Mouse (Mus musculus) forebrain, embryonic 16.5 days (tissue): Measurements from ENCODE around the gene Serpinf1. TPM values are rescaled to one million over a fixed set of nuclear protein-coding genes. Genes with fewer than 3 reads are reported as not detected.

ENCODE experiments used
- ATAC-seq: fragments of 200-750 bp; cut with Nextera tagmentation; 2 replicates; pipeline ENCODE4 v1.8.0; 2017; ENCODE audit warnings: mild to moderate bottlenecking, moderate library complexity
- H3K27ac ChIP-seq: fragments of 300-500 bp; sonication (generic); 2 replicates; pipeline ENCODE4 v1.5.1; 2014; ENCODE audit warnings: low read length, control low read depth
- H3K27me3 ChIP-seq: fragments of 300-500 bp; sonication (generic); replicated peaks from 2 replicates; pipeline ENCODE4 v1.6.1; 2014; ENCODE audit warnings: low read length; ENCODE audit not compliant: control insufficient read depth, insufficient read depth
- H3K36me3 ChIP-seq: fragments of 300-500 bp; sonication (generic); 2 replicates; pipeline ENCODE4 v1.6.1; 2014; ENCODE audit not compliant: control insufficient read depth, insufficient read depth
- H3K4me1 ChIP-seq: fragments of 300-500 bp; sonication (generic); replicated peaks from 2 replicates; pipeline ENCODE4 v1.6.1; 2014; ENCODE audit warnings: low read length; ENCODE audit not compliant: control insufficient read depth, insufficient read depth
- H3K4me2 ChIP-seq: fragments of 300-500 bp; sonication (generic); 2 replicates; pipeline ENCODE4 v1.6.1; 2014; ENCODE audit warnings: mild to moderate bottlenecking, low read length, control low read depth
- H3K4me3 ChIP-seq: fragments of 300-500 bp; sonication (generic); replicated peaks from 2 replicates; pipeline ENCODE4 v1.5.1; 2014; ENCODE audit warnings: mild to moderate bottlenecking, low read length, control low read depth
- H3K9ac ChIP-seq: fragments of 300-500 bp; sonication (generic); replicated peaks from 2 replicates; pipeline ENCODE4 v1.6.1; 2014; ENCODE audit warnings: low read depth, low read length, control low read depth
- H3K9me3 ChIP-seq: fragments of 300-500 bp; sonication (generic); 2 replicates; pipeline ENCODE4 v1.6.1; 2016; ENCODE audit warnings: low read length; ENCODE audit not compliant: control insufficient read depth
- WGBS: fragments of 180-500 bp; shearing (Covaris S2); extraction: QIAGEN DNeasy Blood & Tissue Kit; methylation state at CpG from one replicate; pipeline ENCODE4 v1.1.7; 2014; 5-methylcytosine and 5-hydroxymethylcytosine counted together
- polyA plus RNA-seq: library from polyadenylated mRNA; unstranded; fragments of >200 nt; fragmentation: Nextera tagmentation; extraction: Ambion mirVana; gene quantifications from 2 replicates; pipeline ENCODE4 v1.2.1, GENCODE M21; 2015

Serpinf1 gene
- polyA plus RNA-seq, 1 experiment from 2014 or later: 24.3 TPM

DNA sequence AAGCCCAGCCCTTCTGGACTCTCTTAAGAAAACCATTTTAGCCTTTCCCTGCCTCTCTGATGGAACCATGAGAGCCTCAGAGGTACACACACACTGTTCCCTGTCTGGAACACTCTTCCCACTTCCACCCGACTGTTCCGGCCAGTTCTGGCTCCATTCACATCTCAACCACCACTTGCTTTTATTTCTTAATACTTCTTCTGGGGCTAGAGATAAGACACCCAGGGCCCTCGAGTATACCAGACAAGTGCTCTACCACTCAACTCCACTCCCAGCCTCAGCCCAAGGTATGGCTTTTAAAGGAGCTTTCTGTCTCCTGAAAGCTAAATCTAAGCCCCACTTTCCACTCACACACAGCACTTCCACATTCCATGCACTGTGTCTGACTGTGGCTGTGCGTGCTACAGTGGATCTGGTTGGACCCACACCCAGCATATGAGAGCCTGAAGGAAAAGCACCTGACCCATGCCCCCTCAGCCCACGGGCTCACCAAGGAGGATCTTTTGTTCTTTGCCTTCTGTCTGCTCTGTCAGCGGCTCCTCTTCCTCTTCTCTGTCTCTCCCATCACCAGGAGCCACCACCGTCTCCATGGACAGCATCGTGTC, 27.9 kb upstream of the Serpinf1 start:
- Histone ChIP-seq H3K9ac (no peak overlapping the region), H3K4me2 (no peak overlapping the region), H3K27me3 (no peaks in the 10 kb centered on the region), H3K4me3 (no peak overlapping the region), H3K9me3 (no peaks in the 10 kb centered on the region), H3K4me1 (peaks cover 22% of the 10 kb centered on the region), H3K36me3 (peaks cover 11% of the 10 kb centered on the region), H3K27ac (no peak overlapping the region)
- 91% methylated on average over 8 of the region's 8 CpGs for WGBS
- no peak for ATAC-seq

DNA sequence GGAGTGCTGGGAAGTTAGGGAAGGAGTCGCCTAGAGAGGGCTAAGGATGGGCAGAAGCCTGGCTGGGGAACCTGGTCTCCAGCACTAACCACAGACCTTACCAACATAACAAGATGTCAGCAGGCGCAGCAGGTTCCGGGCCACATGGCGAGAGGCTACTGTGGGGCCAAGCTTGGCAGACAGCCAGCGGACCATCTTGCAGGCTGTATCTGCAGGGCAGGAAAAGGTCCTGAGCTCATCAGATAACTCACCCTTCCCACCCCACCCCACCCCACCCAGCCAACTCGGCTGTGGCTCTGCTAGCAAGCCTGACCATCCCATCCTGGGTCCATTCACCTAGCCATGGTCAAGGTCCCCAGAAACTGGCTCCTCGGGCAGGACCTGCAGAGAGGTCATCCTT, 27.2 kb upstream of the Serpinf1 start:
- peaks cover 17% of the 10 kb centered on the region for H3K4me1 ChIP-seq
- H3K36me3 ChIP-seq: peaks cover 11% of the 10 kb centered on the region
- H3K4me3 ChIP-seq: no peak overlapping the region
- no peaks in the 10 kb centered on the region for H3K9me3 ChIP-seq
- H3K9ac ChIP-seq: no peak overlapping the region
- 74% methylated on average over 7 of the region's 7 CpGs for WGBS
- H3K4me2 ChIP-seq: no peak overlapping the region
- no peaks in the 10 kb centered on the region for H3K27me3 ChIP-seq
- H3K27ac ChIP-seq: no peak overlapping the region
- ATAC-seq: no peak

DNA sequence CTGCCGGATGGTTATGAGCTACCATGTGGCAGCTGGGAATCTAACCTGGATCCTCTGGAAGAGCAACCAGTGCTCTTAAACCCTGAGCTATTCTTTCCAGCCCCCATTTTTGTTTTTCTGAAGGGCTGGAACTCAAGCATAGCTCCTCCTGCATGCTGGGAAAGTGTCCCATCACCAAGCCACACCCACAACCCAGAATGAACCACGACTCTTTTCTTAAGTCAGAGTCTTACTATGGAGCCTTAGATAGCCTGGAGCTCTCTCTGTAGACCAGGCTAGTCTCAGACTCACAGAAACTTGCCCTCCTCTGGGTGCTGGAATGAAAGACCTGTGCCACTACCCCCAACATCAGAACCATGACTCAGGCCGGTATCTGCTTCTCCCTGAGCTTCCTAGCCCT, 26.1 kb upstream of the Serpinf1 start:
- no peak overlapping the region for H3K4me2 ChIP-seq
- WGBS: 88% methylated on average over 3 of the region's 3 CpGs
- H3K4me1 ChIP-seq: peaks cover 11% of the 10 kb centered on the region
- H3K4me3 ChIP-seq: no peak overlapping the region
- no peak overlapping the region for H3K9ac ChIP-seq
- H3K9me3 ChIP-seq: no peaks in the 10 kb centered on the region
- H3K36me3 ChIP-seq: peaks cover 11% of the 10 kb centered on the region
- ATAC-seq: no peak
- H3K27ac ChIP-seq: no peak overlapping the region
- no peaks in the 10 kb centered on the region for H3K27me3 ChIP-seq

DNA sequence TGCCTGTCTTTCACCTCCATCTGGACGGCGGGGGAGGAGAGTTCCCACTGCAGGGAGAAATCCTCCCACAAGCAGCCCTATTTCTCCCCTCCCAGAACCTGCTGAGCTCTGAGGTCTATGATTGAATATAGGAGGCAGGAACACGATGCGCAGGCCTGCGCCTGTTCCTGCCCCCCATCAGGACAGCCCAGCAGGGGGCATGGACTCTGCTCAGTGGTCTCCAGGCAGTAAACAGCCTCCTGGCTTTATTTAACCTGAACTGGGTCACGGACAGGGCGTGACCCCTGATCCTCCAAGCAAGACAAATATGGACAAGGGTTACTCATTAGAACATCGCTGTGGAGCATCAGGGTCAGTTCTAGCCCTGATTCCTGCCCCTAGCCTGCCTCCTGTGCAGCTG, 21.2 kb upstream of the Serpinf1 start:
- H3K4me3 ChIP-seq: no peak overlapping the region
- no peak overlapping the region for H3K27ac ChIP-seq
- H3K27me3 ChIP-seq: no peaks in the 10 kb centered on the region
- peaks cover 11% of the 10 kb centered on the region for H3K36me3 ChIP-seq
- 0 out of 2 replicates have a peak, but pooled peaks cover 4% of the 10 kb centered on the region for H3K4me1 ChIP-seq
- no peak overlapping the region for H3K4me2 ChIP-seq
- H3K9me3 ChIP-seq: no peaks in the 10 kb centered on the region
- no peak overlapping the region for H3K9ac ChIP-seq
- 59% methylated on average over 8 of the region's 8 CpGs for WGBS
- no peak for ATAC-seq

GRCm38 (mm10) chr11:75441601-75442000, 19.1 kb upstream of the Serpinf1 start:
- no peak for ATAC-seq
- Histone ChIP-seq H3K36me3 (0 out of 2 replicates have a peak, but pooled peaks cover 6% of the 10 kb centered on the region), H3K27ac (no peak overlapping the region), H3K4me1 (0 out of 2 replicates have a peak, but pooled peaks cover 4% of the 10 kb centered on the region), H3K27me3 (no peaks in the 10 kb centered on the region), H3K4me2 (no peak overlapping the region), H3K4me3 (no peak overlapping the region), H3K9me3 (no peaks in the 10 kb centered on the region), H3K9ac (no peak overlapping the region)
- WGBS: 50% methylated on average over 16 of the region's 16 CpGs

- Histone ChIP-seq H3K36me3 (0 out of 2 replicates have a peak, but pooled peaks cover 6% of the 10 kb centered on the region), H3K27me3 (no peaks in the 10 kb centered on the region), H3K9me3 (no peaks in the 10 kb centered on the region), H3K4me3 (no peak overlapping the region), H3K27ac (no peak overlapping the region), H3K4me2 (no peak overlapping the region), H3K9ac (no peak overlapping the region), H3K4me1 (0 out of 2 replicates have a peak, but pooled peaks cover 4% of the 10 kb centered on the region)
- WGBS: 89% methylated on average over 7 of the region's 7 CpGs
- ATAC-seq: no peak
Measured at GRCm38 (mm10) chr11:75441034-75441433, 18.5 kb upstream of the Serpinf1 start.

DNA sequence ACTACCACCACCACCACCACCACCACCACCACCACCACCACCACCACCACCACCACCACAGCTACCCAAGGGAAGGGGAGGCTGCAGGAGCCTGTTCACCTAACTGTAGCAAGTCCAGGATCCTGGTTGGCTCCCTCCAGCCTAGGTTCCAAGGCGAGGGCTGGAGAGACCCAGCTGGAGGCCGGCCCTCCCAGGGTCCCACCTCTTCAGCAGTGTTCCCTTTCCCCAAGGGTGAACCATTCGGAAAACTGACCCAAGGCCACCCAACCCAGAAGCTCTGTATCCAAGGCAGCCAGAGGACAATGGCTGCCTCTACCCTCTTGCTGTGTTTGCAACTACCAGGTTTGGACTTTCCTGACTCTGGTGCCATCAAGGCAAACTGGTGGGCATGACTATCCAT, 17.4 kb upstream of the Serpinf1 start:
- Histone ChIP-seq H3K27ac (no peak overlapping the region), H3K4me3 (no peak overlapping the region), H3K4me1 (0 out of 2 replicates have a peak, but pooled peaks cover 4% of the 10 kb centered on the region), H3K9ac (no peak overlapping the region), H3K27me3 (no peaks in the 10 kb centered on the region), H3K9me3 (no peaks in the 10 kb centered on the region), H3K4me2 (no peak overlapping the region), H3K36me3 (0 out of 2 replicates have a peak, but pooled peaks cover 6% of the 10 kb centered on the region)
- no peak for ATAC-seq
- 97% methylated on average over 3 of the region's 3 CpGs for WGBS

GRCm38 (mm10) chr11:75439363-75439762, 16.9 kb upstream of the Serpinf1 start, which contains the start of gene Serpinf2:
Gene Serpinf2, minus strand, starts transcription at chr11:75439591.
- Histone ChIP-seq H3K27me3 (no peaks in the 10 kb centered on the region), H3K27ac (no peak within 1 kb of the TSS), H3K4me3 (no peak within 1 kb of the TSS), H3K9ac (no peak within 1 kb of the TSS), H3K36me3 (0 out of 2 replicates have a peak, but pooled peaks cover 6% of the 10 kb centered on the region), H3K4me2 (no peak within 1 kb of the TSS), H3K9me3 (no peaks in the 10 kb centered on the region), H3K4me1 (0 out of 2 replicates have a peak, but pooled peaks cover 4% of the 10 kb centered on the region)
- 92% methylated on average over 6 of the region's 6 CpGs for WGBS
- ATAC-seq: no peak

- H3K9ac ChIP-seq: no peak overlapping the region
- no peaks in the 10 kb centered on the region for H3K27me3 ChIP-seq
- H3K27ac ChIP-seq: no peak overlapping the region
- no peak overlapping the region for H3K4me2 ChIP-seq
- no peak for ATAC-seq
- WGBS: 92% methylated on average over 3 of the region's 3 CpGs
- H3K4me3 ChIP-seq: no peak overlapping the region
- peaks cover 3% of the 10 kb centered on the region; the same call in 1 of the 2 replicates for H3K9me3 ChIP-seq
- H3K36me3 ChIP-seq: 0 out of 2 replicates have a peak, but pooled peaks cover 6% of the 10 kb centered on the region
- 0 out of 2 replicates have a peak, but pooled peaks cover 4% of the 10 kb centered on the region for H3K4me1 ChIP-seq
Measured at GRCm38 (mm10) chr11:75438804-75439203, 16.3 kb upstream of the Serpinf1 start.
